Mouse (Mus musculus) adipose tissue, adult 10 weeks (tissue): ENCODE results near the gene Sgk1. TPM values are rescaled to one million over a fixed set of nuclear protein-coding genes. Genes with fewer than 3 reads are reported as not detected.

Source experiments
- polyA plus RNA-seq: library from polyadenylated mRNA; stranded (reverse); fragments of 350-450 nt; fragmentation: Illumina TruSeq; extraction: RNeasy Lipid Tissue Mini Kit (QIAGEN cat#74804); gene quantifications from one replicate; pipeline ENCODE4 v1.2.3, GENCODE M21; 2014; ENCODE audit warnings: low read depth, low replicate concordance

Gene Sgk1
- polyA plus RNA-seq, result 51.1 TPM

GRCm38 (mm10) chr10:21882184-21883081 is at the start of gene Sgk1:
TSS of gene Sgk1 (plus strand) at chr10:21882184.

Other genes starting within 250 kb of the Sgk1 start
- not detected for gene 4930444G20Rik, start 185.9 kb downstream of the Sgk1 start, polyA plus RNA-seq